Mouse (Mus musculus): ENCODE measurements at regions not wholly inside any gene's neighbourhood (a gene's known extent, or its start where the extent isn't known, plus 50 kb on each side); places are given as distances from the start of the nearest gene placed in this dataset.

GRCm38 (mm10) chr10:96236777-96237373 is 100.5 kb downstream of the Gm5426 start:
- DNase-seq (ENCODE audit: low spot score) (no peak), ATAC-seq (replicated peaks; ENCODE audit: low FRiP score, low TSS enrichment, low read depth) (no peak)
- Histone ChIP-seq H3K36me3 (ENCODE audit: control insufficient read depth, insufficient read depth, low read length) (no peaks in the 10 kb centered on the region), H3K4me2 (ENCODE audit: low read length) (no peak overlapping the region), H3K4me3 (ENCODE audit: low read depth, low read length) (no peak overlapping the region), H3K9ac (ENCODE audit: low read length) (no peak overlapping the region), H3K4me1 (replicated peaks; ENCODE audit: control insufficient read depth, insufficient read depth, low read length) (0 out of 2 replicates have a peak, but pooled peaks cover 4% of the 10 kb centered on the region), H3K27me3 (replicated peaks; ENCODE audit: control insufficient read depth, insufficient read depth, low read length) (no peaks in the 10 kb centered on the region), H3K27ac (ENCODE audit: low read depth) (no peak overlapping the region), H3K9me3 (ENCODE audit: control insufficient read depth, low read length) (peaks cover 3% of the 10 kb centered on the region; the same call in 1 of the 2 replicates)
- 94% methylated on average over 6 of the region's 6 CpGs for WGBS

GRCm38 (mm10) chr10:96237572-96238130 is 101.2 kb downstream of the Gm5426 start:
- ATAC-seq (replicated peaks; ENCODE audit: low FRiP score, low TSS enrichment, low read depth) (no peak), DNase-seq (ENCODE audit: low spot score) (no peak)
- 94% methylated on average over 5 of the region's 5 CpGs for WGBS
- H3K9me3 ChIP-seq (ENCODE audit: control insufficient read depth, low read length) = peaks cover 9% of the 10 kb centered on the region; the same call in 1 of the 2 replicates
- no peaks in the 10 kb centered on the region for H3K27me3 ChIP-seq (replicated peaks; ENCODE audit: control insufficient read depth, insufficient read depth, low read length)
- no peak overlapping the region for H3K4me3 ChIP-seq (ENCODE audit: low read depth, low read length)
- no peak overlapping the region for H3K9ac ChIP-seq (ENCODE audit: low read length)
- H3K27ac ChIP-seq (ENCODE audit: low read depth) = no peak overlapping the region
- H3K4me1 ChIP-seq (replicated peaks; ENCODE audit: control insufficient read depth, insufficient read depth, low read length) = 0 out of 2 replicates have a peak, but pooled peaks cover 4% of the 10 kb centered on the region
- H3K4me2 ChIP-seq (ENCODE audit: low read length) = no peak overlapping the region
- H3K36me3 ChIP-seq (ENCODE audit: control insufficient read depth, insufficient read depth, low read length) = no peaks in the 10 kb centered on the region

GRCm38 (mm10) chr10:96238251-96238650 is 101.8 kb downstream of the Gm5426 start:
- WGBS = 91% methylated on average over 4 of the region's 4 CpGs
- no peak overlapping the region for H3K4me3 ChIP-seq (ENCODE audit: low read depth, low read length)

GRCm38 (mm10) chr10:96238850-96239249 is 102.4 kb downstream of the Gm5426 start:
- Histone ChIP-seq H3K9ac (ENCODE audit: low read length) (no peak overlapping the region), H3K9me3 (ENCODE audit: control insufficient read depth, low read length) (peaks cover 9% of the 10 kb centered on the region; the same call in 1 of the 2 replicates), H3K27me3 (replicated peaks; ENCODE audit: control insufficient read depth, insufficient read depth, low read length) (no peaks in the 10 kb centered on the region), H3K36me3 (ENCODE audit: control insufficient read depth, insufficient read depth, low read length) (no peaks in the 10 kb centered on the region), H3K27ac (ENCODE audit: low read depth) (no peak overlapping the region), H3K4me1 (replicated peaks; ENCODE audit: control insufficient read depth, insufficient read depth, low read length) (0 out of 2 replicates have a peak, but pooled peaks cover 4% of the 10 kb centered on the region), H3K4me3 (ENCODE audit: low read depth, low read length) (no peak overlapping the region), H3K4me2 (ENCODE audit: low read length) (no peak overlapping the region)
- ATAC-seq (replicated peaks; ENCODE audit: low FRiP score, low TSS enrichment, low read depth) = no peak
- WGBS = 72% methylated on average over 3 of the region's 3 CpGs
- DNase-seq (ENCODE audit: low spot score) = no peak

More at GRCm38 (mm10) chr10:96238251-96238650, 101.8 kb downstream of the Gm5426 start:
- H3K9me3 ChIP-seq (ENCODE audit: control insufficient read depth, low read length) = peaks cover 9% of the 10 kb centered on the region; the same call in 1 of the 2 replicates
- H3K4me1 ChIP-seq (replicated peaks; ENCODE audit: control insufficient read depth, insufficient read depth, low read length) = 0 out of 2 replicates have a peak, but pooled peaks cover 4% of the 10 kb centered on the region
- H3K9ac ChIP-seq (ENCODE audit: low read length) = no peak overlapping the region
- no peaks in the 10 kb centered on the region for H3K27me3 ChIP-seq (replicated peaks; ENCODE audit: control insufficient read depth, insufficient read depth, low read length)
- DNase-seq (ENCODE audit: low spot score) (no peak), ATAC-seq (replicated peaks; ENCODE audit: low FRiP score, low TSS enrichment, low read depth) (no peak)
- no peaks in the 10 kb centered on the region for H3K36me3 ChIP-seq (ENCODE audit: control insufficient read depth, insufficient read depth, low read length)
- no peak overlapping the region for H3K4me2 ChIP-seq (ENCODE audit: low read length)
- no peak overlapping the region for H3K27ac ChIP-seq (ENCODE audit: low read depth)

GRCm38 (mm10) chr10:96240591-96240990 is 104.2 kb downstream of the Gm5426 start:
- Histone ChIP-seq H3K9me3 (ENCODE audit: control insufficient read depth, low read length) (peaks cover 9% of the 10 kb centered on the region; the same call in 1 of the 2 replicates), H3K27me3 (replicated peaks; ENCODE audit: control insufficient read depth, insufficient read depth, low read length) (no peaks in the 10 kb centered on the region), H3K4me2 (ENCODE audit: low read length) (no peak overlapping the region), H3K36me3 (ENCODE audit: control insufficient read depth, insufficient read depth, low read length) (no peaks in the 10 kb centered on the region), H3K9ac (ENCODE audit: low read length) (no peak overlapping the region), H3K27ac (ENCODE audit: low read depth) (no peak overlapping the region), H3K4me3 (ENCODE audit: low read depth, low read length) (no peak overlapping the region), H3K4me1 (replicated peaks; ENCODE audit: control insufficient read depth, insufficient read depth, low read length) (no peaks in the 10 kb centered on the region)
- ATAC-seq (replicated peaks; ENCODE audit: low FRiP score, low TSS enrichment, low read depth) = no peak
- 89% methylated on average over 4 of the region's 4 CpGs for WGBS
- DNase-seq (ENCODE audit: low spot score) = no peak

- no peak overlapping the region for H3K9ac ChIP-seq (ENCODE audit: low read length)
- H3K36me3 ChIP-seq (ENCODE audit: control insufficient read depth, insufficient read depth, low read length) = no peaks in the 10 kb centered on the region
- H3K27me3 ChIP-seq (replicated peaks; ENCODE audit: control insufficient read depth, insufficient read depth, low read length) = no peaks in the 10 kb centered on the region
- no peaks in the 10 kb centered on the region for H3K4me1 ChIP-seq (replicated peaks; ENCODE audit: control insufficient read depth, insufficient read depth, low read length)
- no peak overlapping the region for H3K4me3 ChIP-seq (ENCODE audit: low read depth, low read length)
- no peak for DNase-seq (ENCODE audit: low spot score)
- no peak for ATAC-seq (replicated peaks; ENCODE audit: low FRiP score, low TSS enrichment, low read depth)
- no peak overlapping the region for H3K4me2 ChIP-seq (ENCODE audit: low read length)
- no peak overlapping the region for H3K27ac ChIP-seq (ENCODE audit: low read depth)
- H3K9me3 ChIP-seq (ENCODE audit: control insufficient read depth, low read length) = no peaks in the 10 kb centered on the region
Measured at GRCm38 (mm10) chr10:96253671-96254070, 117.3 kb downstream of the Gm5426 start.

- ATAC-seq (replicated peaks; ENCODE audit: low FRiP score, low TSS enrichment, low read depth) (no peak), DNase-seq (ENCODE audit: low spot score) (no peak)
- Histone ChIP-seq H3K9me3 (ENCODE audit: control insufficient read depth, low read length) (no peaks in the 10 kb centered on the region), H3K27ac (ENCODE audit: low read depth) (no peak overlapping the region), H3K4me1 (replicated peaks; ENCODE audit: control insufficient read depth, insufficient read depth, low read length) (no peaks in the 10 kb centered on the region), H3K4me2 (ENCODE audit: low read length) (no peak overlapping the region), H3K9ac (ENCODE audit: low read length) (no peak overlapping the region), H3K36me3 (ENCODE audit: control insufficient read depth, insufficient read depth, low read length) (no peaks in the 10 kb centered on the region), H3K27me3 (replicated peaks; ENCODE audit: control insufficient read depth, insufficient read depth, low read length) (no peaks in the 10 kb centered on the region), H3K4me3 (ENCODE audit: low read depth, low read length) (no peak overlapping the region)
- WGBS = 86% methylated on average over 2 of the region's 2 CpGs
Measured at GRCm38 (mm10) chr10:96254250-96254862, 118.0 kb downstream of the Gm5426 start.

GRCm38 (mm10) chr10:96257935-96258334 is 121.5 kb downstream of the Gm5426 start:
- ATAC-seq (replicated peaks; ENCODE audit: low FRiP score, low TSS enrichment, low read depth) = no peak
- Histone ChIP-seq H3K36me3 (ENCODE audit: control insufficient read depth, insufficient read depth, low read length) (no peaks in the 10 kb centered on the region), H3K4me1 (replicated peaks; ENCODE audit: control insufficient read depth, insufficient read depth, low read length) (no peaks in the 10 kb centered on the region), H3K27me3 (replicated peaks; ENCODE audit: control insufficient read depth, insufficient read depth, low read length) (no peaks in the 10 kb centered on the region), H3K9me3 (ENCODE audit: control insufficient read depth, low read length) (no peaks in the 10 kb centered on the region), H3K4me3 (ENCODE audit: low read depth, low read length) (no peak overlapping the region), H3K9ac (ENCODE audit: low read length) (no peak overlapping the region), H3K27ac (ENCODE audit: low read depth) (no peak overlapping the region), H3K4me2 (ENCODE audit: low read length) (no peak overlapping the region)
- no peak for DNase-seq (ENCODE audit: low spot score)
- 65% methylated on average over 7 of the region's 7 CpGs for WGBS
